Mouse (Mus musculus): ENCODE data around the gene Nme4. TPM values are rescaled to one million over a fixed set of nuclear protein-coding genes. Genes with fewer than 3 reads are reported as not detected.

Gene Nme4
- total RNA-seq (2021) = 1 to 10 TPM; 3.2 to 3.6 TPM

- intact Hi-C loops (cut with DNase I) = loop anchor here (5.0 kb wide), 1 partner anchor 147 kb away; the partner anchor contains the start of gene Fam234a
- DNase-seq (ENCODE audit: low spot score) = no peak
These were observed at the start of gene Nme4 for GRCm38 (mm10) chr17:26095121-26095740. TSS of gene Nme4 (minus strand) at chr17:26095602.

- no peak for DNase-seq (ENCODE audit: low spot score)
- intact Hi-C loops (cut with DNase I) = no loop called here
These were observed 48.0 kb upstream of the Nme4 start for GRCm38 (mm10) chr17:26143386-26143785.

- intact Hi-C loops (cut with DNase I) = no loop called here
- DNase-seq (ENCODE audit: low spot score) = no peak
These were observed 47.4 kb upstream of the Nme4 start for GRCm38 (mm10) chr17:26142796-26143195.

DNA sequence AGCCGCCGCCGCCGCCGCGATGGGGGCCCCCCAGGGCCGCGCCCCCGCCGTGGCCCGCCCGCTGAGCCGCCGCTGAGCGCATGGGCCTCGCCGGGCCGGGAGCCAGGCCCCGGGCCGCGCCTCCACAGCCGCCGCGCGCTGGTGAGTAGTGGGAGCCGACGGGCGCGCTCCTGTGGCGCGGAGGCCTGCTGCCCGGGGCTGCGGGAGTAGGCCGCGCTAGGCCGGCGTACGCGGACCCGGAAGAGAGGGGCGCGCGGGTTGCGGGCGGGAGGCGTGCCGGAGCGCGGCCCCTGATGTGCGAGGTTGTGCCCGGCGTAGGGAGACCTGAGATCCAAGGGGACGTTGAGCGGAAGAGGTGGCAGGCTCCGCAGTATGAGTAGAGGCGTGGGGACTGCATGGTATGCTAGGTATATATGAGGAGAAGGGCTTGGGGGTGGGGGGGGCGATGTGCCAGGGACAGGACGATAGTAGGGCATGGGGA is 43.5 kb upstream of the Nme4 start:
- intact Hi-C loops (cut with DNase I) = loop anchor here (1.0 to 2.0 kb wide), 2 partner anchors 16 to 104 kb away; partner anchors contain the start of gene Mrpl28
- no peak for DNase-seq (ENCODE audit: low spot score)

GRCm38 (mm10) chr17:26138239-26138836 is 42.9 kb upstream of the Nme4 start, which contains the start of gene Axin1:
TSS of gene Axin1 (plus strand) at chr17:26138688.
- peak; percentile 86 for DNase-seq (ENCODE audit: low spot score)
- intact Hi-C loops (cut with DNase I) = loop anchor here (1.0 to 2.0 kb wide), 2 partner anchors 15 to 104 kb away; partner anchors contain the start of gene Mrpl28

- no peak for DNase-seq (ENCODE audit: low spot score)
- intact Hi-C loops (cut with DNase I) = loop anchor here (1.0 to 2.0 kb wide), 2 partner anchors 14 to 105 kb away; partner anchors contain the start of gene Mrpl28
These were observed 42.3 kb upstream of the Nme4 start for GRCm38 (mm10) chr17:26137751-26138130.

DNA sequence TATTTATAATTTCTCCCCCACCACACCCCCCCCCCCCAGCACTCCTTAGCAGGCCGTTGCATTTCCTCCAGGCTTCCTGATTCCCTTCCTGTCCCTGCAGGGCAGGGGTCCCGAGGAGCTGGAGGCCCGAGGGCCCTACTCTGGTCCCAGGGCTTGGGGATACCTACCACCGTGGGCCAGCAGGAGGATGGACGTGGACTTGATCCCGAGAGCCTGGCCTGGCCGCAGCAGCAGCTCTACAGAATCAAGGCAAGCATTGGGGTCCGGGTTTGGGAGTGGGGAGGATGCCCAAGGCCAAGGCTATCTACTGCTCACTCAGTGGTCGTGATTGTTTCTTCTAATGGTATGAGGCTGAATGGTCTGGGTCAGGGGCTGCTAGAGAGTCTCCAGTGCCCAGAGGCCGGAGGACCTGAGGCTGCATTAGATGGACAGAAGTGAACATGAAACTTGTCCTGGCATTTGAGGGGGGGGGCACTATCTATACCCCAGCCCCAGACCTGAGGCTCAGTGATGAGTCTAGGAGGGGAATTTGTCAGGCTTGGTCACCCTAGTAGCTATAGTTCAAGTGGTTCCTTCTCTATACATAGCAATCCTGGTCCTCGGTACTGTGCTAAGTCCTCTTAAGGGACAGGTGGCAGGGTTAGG is 41.8 kb upstream of the Nme4 start:
- no peak for DNase-seq (ENCODE audit: low spot score)
- intact Hi-C loops (cut with DNase I) = no loop called here

GRCm38 (mm10) chr17:26131856-26132853 is 36.8 kb upstream of the Nme4 start:
- intact Hi-C loops (cut with DNase I) = no loop called here
- DNase-seq (ENCODE audit: low spot score) = no peak

- intact Hi-C loops (cut with DNase I) = no loop called here
- DNase-seq (ENCODE audit: low spot score) = no peak
These were observed 35.8 kb upstream of the Nme4 start for GRCm38 (mm10) chr17:26131062-26131732.

DNA sequence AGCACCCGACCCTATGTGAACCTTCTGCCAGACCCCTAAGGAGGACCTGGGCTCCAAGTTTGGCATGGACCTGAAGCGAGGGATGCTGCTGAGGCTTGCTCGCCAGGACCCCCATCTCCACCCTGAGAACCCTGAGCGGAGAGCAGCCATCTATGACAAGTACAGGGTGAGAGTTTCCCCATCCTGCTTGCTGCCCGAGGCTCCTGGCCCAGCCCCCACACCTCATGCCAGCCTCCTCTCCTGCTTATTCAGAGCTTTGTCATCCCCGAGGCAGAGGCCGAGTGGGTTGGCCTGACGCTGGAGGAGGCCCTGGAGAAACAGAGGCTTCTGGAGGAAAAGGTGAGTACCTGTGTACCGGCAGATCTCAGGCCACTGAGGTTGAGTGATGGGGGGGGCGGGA is 29.8 kb upstream of the Nme4 start:
- intact Hi-C loops (cut with DNase I) = no loop called here
- DNase-seq (ENCODE audit: low spot score) = no peak

- no peak for DNase-seq (ENCODE audit: low spot score)
- intact Hi-C loops (cut with DNase I) = loop anchor here (5.0 kb wide), 1 partner anchor 118 kb away; the partner anchor contains the start of gene Fam234a
These were observed 29.2 kb upstream of the Nme4 start for GRCm38 (mm10) chr17:26124560-26124959.

DNA sequence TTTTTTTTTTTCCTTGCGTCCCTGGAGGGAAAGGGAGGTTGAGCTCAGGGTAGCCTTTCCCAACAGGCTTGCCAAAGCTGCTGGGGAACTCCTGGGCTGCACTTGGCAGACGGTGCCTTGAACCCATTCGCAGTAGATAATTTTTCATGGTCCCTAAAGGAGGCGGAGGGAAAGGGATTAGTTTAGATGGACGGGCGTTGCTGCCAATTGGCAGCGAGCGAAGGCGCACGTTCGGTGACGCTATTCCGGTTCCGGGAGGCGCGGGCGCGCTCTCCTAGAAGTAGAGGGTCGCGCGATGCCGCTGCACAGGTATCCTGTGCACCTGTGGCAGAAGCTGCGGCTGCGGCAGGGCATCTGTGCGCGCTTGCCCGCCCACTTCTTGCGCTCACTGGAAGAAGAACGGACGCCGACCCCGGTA is 27.9 kb upstream of the Nme4 start, which contains the start of gene Mrpl28:
TSS of gene Mrpl28 (plus strand) at position 234 of the 418 bp plus-strand sequence.
- DNase-seq (ENCODE audit: low spot score) = peak; percentile 73
- intact Hi-C loops (cut with DNase I) = loop anchor here (1.0 to 5.0 kb wide), 2 partner anchors 15 to 119 kb away; partner anchors contain the start of genes Axin1 and Fam234a

DNA sequence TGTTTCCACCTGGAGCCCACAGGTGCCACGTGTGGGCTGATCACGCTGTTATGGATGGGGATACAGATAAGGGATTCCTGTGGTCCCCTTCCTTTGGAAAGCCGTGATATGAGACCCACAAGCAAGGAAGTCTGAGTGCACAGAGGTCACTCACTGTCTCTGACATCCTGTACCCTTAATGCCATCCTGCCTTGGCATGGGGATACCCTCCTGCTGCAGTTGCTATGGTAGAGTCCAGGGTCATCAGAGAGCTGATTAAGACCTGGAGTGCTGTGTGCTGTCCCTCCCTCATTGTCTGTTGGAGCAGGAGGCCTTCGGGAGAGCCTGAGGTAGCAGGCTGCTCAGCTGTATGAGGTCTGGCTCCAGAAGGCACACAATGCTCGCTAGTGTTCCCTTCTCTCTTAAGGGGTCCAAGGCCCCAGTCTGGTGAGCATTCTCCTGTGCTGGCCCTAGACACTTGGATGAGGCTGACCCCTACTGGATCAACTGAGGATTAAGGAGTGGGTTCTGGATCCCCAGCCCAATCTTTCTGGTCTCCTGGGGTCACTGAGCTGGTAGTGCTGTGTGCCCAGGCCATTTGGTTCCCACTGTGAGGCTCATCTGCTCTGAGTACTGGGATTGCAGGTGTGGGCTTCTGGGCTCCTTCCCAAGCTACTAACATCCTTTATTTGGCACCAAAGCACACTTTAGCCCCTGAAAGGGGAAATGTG is 27.2 kb upstream of the Nme4 start:
- no peak for DNase-seq (ENCODE audit: low spot score)
- intact Hi-C loops (cut with DNase I) = loop anchor here (1.0 to 5.0 kb wide), 2 partner anchors 16 to 120 kb away; partner anchors contain the start of genes Axin1 and Fam234a

DNA sequence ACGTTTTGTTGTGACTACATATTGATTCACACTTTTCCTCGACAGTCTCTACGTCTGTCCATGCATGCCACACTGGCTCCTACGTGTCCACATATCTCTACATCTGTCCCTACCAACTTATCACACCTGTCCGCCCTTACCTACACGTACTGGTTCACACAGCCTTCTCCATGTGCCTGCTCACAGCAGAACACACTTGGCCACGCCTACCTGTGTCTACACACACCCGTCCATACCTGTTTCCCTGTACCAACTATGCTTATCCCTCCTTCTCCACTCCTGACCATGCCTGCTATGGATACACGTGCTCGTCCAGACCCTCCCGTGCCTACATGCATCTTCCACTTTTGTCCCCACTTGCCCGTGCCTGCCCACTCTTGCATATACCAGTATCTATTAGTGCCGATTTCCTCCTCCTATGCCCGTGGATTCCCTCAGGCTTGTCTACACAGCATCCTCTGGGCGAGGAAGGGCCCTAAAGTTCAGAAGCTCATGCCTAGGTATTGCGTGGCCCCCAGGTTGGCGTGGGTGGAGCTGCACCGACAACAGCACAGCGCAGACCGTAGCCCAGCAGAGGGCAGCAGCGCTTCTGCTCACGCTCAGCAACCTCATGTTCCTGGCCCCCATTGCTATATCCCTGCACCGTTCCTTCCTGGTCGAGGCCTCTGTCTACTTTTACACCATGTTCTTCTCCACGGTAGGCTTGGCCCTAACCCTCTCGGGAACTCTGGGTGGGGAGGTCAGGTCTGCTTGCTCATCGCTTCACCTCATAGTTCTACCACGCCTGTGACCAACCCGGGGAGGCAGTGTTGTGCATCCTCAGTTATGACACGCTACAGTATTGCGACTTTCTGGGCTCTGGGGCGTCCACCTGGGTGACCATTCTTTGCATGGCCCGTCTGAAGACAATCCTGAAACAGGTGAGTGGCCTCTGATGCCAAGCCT is 24.6 kb upstream of the Nme4 start:
- DNase-seq (ENCODE audit: low spot score) = no peak
- intact Hi-C loops (cut with DNase I) = loop anchor here (5.0 kb wide), 1 partner anchor 122 kb away; the partner anchor contains the start of gene Fam234a

- intact Hi-C loops (cut with DNase I) = no loop called here
- DNase-seq (ENCODE audit: low spot score) = no peak
These were observed 21.3 kb upstream of the Nme4 start for GRCm38 (mm10) chr17:26116503-26117258.

GRCm38 (mm10) chr17:26115956-26116487 is 20.6 kb upstream of the Nme4 start:
- no peak for DNase-seq (ENCODE audit: low spot score)
- intact Hi-C loops (cut with DNase I) = no loop called here
